Mouse (Mus musculus): Measurements from ENCODE around the gene Jak1. TPM values are rescaled to one million over a fixed set of nuclear protein-coding genes. Genes with fewer than 3 reads are reported as not detected.
"Not testable (repeated sequence)": the region's sequence is repeated elsewhere in the genome, so short reads cannot be mapped to it uniquely, and the experiment has no call there.

The Jak1 gene
- polyA plus RNA-seq, 1 experiment from 2014 or later: 53.9 TPM

DNA sequence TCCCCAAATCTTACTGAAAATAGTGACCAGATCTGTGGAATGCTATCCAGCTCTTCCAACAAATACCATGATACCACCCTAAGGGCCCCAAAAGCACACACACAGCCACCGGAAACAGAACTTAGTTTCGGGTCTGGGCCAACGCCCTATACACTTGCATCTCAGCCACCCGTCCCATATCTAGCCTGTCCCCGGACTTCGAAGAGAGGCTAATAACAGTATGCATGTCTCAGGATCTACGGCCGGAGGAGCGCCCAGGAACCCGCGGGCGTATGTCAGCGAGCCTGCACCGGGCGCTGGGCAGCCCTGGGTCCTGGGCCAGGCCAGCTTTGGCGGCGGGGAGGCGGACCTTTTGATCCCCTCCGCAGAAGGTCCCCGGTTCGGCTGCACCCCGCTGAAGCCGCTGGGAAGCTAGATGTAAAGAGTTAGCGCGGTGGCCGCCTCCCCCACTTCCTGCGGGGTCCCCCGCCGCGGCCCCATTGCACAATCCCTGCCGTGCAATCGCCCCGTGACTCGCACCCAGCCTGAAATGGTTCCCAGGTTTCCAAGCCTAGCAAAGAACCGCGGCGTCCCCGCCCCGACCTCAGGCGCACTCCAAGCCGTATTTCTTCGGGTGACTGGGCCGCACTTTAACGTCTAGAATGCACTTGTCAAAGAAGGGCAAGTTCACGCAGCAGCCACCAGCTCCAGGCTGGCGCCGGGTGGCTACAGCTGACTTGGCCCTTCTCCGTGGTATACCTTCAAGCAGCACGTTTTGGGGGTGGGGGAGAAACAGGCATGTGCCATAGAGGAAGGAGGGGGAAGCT, 27.9 kb upstream of the Jak1 start:
- DNase-seq (ENCODE audit: low spot score): peak; percentile 68
- under 1% methylated on average over 49 of the region's 49 CpGs for WGBS
- H3K9me3 ChIP-seq (replicated peaks): no peaks in the 10 kb centered on the region
- no peaks in the 10 kb centered on the region for H3K36me3 ChIP-seq
- H3K4me1 ChIP-seq: peaks cover 24% of the 10 kb centered on the region
- H3K4me3 ChIP-seq: peak overlapping the region; percentile 54
- H3K27me3 ChIP-seq (ENCODE audit: low read depth, poor library complexity, severe bottlenecking): peaks cover 53% of the 10 kb centered on the region
- peak overlapping the region; percentile 83 for H3K27ac ChIP-seq

DNA sequence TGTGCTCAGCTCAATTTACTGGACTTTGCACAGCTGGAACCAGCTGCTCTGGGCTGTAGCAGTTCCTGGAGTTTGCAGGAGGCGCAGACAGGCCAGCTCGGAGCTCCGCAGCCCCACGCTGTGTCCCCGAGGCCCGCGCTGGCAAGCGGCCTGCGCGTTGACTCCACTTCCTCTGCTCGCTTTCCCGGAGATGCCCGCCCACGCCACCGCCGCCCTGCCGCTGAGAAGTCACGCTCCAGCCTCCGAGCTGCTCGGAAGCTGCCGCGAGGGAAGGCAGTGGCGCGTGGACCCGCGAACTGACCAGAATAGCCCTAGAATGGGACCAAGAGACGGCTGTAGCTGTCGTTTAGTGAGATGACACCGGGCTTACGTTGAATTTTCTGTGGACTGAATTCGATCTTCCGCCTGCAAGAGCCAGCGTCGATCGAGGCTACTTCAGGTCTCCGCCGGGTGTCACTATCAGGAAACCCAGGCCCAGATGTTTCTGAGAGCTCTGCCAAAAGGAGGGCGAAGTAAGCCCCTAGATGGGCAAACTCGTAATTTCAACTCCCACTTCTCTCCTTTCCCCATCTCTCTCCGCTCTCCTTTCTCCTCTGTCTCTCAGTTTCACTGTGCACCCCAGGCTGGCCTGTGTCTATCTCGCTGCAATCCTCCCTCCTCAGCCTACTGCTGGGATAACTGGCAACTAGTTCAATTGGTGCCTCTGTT, 27.1 kb upstream of the Jak1 start:
- Histone ChIP-seq H3K27me3 (ENCODE audit: low read depth, poor library complexity, severe bottlenecking) (peaks cover 53% of the 10 kb centered on the region), H3K27ac (peak overlapping the region; percentile 83), H3K9me3 (replicated peaks) (no peaks in the 10 kb centered on the region), H3K36me3 (no peaks in the 10 kb centered on the region), H3K4me1 (peaks cover 24% of the 10 kb centered on the region), H3K4me3 (peak overlapping the region; percentile 54)
- peak; percentile 78 for DNase-seq (ENCODE audit: low spot score)
- WGBS: 2% methylated on average over 41 of the region's 41 CpGs

DNA sequence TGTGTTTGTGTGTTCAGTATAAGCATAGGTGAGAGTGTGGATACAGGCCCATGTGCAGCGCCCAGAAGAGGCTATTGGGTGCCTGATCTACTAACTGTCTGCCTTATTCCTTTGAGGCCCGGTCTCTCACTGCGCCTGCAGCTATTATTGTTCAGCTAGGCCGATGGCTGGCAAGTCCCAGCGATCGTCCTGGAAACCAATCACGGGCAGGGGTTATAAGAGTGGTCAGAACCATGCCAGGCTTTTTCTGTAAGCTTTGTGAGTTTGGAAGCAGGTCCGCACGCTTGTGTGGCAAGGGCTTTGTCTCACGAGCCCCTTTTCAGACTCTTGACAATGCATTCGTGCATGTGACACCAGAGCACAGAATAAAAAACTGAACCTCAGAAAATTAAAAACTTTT, 23.2 kb upstream of the Jak1 start:
- WGBS: 86% methylated on average over 11 of the region's 11 CpGs
- H3K36me3 ChIP-seq: no peaks in the 10 kb centered on the region
- no peak overlapping the region for H3K27ac ChIP-seq
- no peak overlapping the region for H3K4me3 ChIP-seq
- peaks cover 38% of the 10 kb centered on the region for H3K27me3 ChIP-seq (ENCODE audit: low read depth, poor library complexity, severe bottlenecking)
- H3K9me3 ChIP-seq (replicated peaks): no peaks in the 10 kb centered on the region
- H3K4me1 ChIP-seq: peaks cover 22% of the 10 kb centered on the region
- no peak for DNase-seq (ENCODE audit: low spot score)

DNA sequence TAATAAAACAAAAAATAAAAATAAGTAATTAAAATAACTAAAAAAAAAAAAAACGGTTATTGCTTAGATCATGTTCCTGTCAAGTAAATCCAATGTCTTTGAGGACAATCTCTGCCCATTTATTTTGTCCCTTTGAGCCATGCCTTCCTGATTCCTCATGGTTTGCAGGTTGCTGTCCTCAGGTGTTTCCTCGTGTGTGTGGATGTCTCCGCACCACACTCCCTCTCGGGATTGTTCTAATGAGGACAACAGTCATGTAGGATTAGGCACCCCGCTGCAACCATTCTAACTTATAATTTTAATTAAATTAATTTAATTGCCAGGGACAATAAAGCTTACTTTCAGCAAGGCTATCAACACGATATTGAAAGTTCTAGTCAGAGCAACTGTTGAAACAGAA, 21.5 kb upstream of the Jak1 start:
- 84% methylated on average over 6 of the region's 6 CpGs for WGBS
- no peaks in the 10 kb centered on the region for H3K9me3 ChIP-seq (replicated peaks)
- no peak overlapping the region for H3K4me3 ChIP-seq

DNA sequence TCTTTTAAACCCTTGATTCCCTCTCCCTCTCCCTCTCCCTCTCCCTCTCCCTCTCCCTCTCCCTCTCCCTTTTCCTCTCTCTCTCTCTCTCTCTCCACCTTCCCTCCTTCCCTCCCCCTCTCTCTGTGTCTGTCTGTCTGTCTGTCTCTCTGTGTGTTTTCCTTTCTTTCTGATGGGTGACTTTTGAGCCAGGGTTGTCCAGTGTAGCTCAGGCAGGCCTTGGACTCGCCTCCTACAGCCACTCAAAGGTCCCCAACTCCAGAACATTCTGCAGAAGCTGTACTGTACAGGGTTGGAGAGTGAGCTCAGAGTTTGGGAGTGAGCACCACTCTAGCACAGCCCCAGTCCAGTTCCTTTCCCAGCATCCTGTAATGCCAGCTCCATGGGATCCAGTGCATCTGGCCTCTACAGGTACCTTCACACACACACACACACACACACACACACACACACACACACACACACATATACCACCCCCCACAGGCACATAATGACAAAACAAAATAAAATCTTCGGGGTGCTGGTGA, 20.9 kb upstream of the Jak1 start:
- no peak overlapping the region for H3K4me3 ChIP-seq
- WGBS: 67% methylated on average over 2 of the region's 2 CpGs

More for the DNA sequence above, 21.5 kb upstream of the Jak1 start:
- Histone ChIP-seq H3K27ac (no peak overlapping the region), H3K27me3 (ENCODE audit: low read depth, poor library complexity, severe bottlenecking) (peaks cover 24% of the 10 kb centered on the region), H3K4me1 (peaks cover 6% of the 10 kb centered on the region; the same call in 1 of the 2 replicates), H3K36me3 (no peaks in the 10 kb centered on the region)
- no peak for DNase-seq (ENCODE audit: low spot score)

DNA sequence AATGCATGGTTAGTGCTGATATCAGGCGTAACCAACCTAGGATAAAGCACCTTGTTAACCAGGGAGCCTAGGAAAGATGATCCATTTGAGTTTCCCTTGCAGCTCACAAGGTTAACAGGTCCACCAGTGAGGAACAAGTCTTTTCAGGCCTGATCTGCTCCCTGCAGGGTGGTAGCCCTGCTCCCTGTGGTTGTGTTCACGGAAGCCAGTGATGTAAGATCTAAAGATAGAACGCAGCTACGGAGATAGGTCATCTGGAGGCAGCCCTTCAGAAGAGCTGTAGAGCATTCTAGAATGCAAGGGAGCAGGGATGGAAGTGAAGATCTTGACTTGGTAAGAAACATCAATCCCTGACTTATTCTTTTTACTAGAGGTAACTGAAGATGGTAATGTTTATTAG, 18.9 kb upstream of the Jak1 start:
- Histone ChIP-seq H3K27ac (no peak overlapping the region), H3K4me1 (peaks cover 12% of the 10 kb centered on the region), H3K36me3 (no peaks in the 10 kb centered on the region), H3K4me3 (no peak overlapping the region), H3K27me3 (ENCODE audit: low read depth, poor library complexity, severe bottlenecking) (0 out of 2 replicates have a peak, but pooled peaks cover 2% of the 10 kb centered on the region), H3K9me3 (replicated peaks) (no peaks in the 10 kb centered on the region)
- WGBS: 86% methylated on average over 4 of the region's 4 CpGs
- no peak for DNase-seq (ENCODE audit: low spot score)

More for the DNA sequence above, 20.9 kb upstream of the Jak1 start:
- H3K27me3 ChIP-seq (ENCODE audit: low read depth, poor library complexity, severe bottlenecking): peaks cover 20% of the 10 kb centered on the region
- H3K36me3 ChIP-seq: no peaks in the 10 kb centered on the region
- peaks cover 5% of the 10 kb centered on the region; the same call in 1 of the 2 replicates for H3K4me1 ChIP-seq
- no peaks in the 10 kb centered on the region for H3K9me3 ChIP-seq (replicated peaks)
- DNase-seq (ENCODE audit: low spot score): no peak
- H3K27ac ChIP-seq: no peak overlapping the region

DNA sequence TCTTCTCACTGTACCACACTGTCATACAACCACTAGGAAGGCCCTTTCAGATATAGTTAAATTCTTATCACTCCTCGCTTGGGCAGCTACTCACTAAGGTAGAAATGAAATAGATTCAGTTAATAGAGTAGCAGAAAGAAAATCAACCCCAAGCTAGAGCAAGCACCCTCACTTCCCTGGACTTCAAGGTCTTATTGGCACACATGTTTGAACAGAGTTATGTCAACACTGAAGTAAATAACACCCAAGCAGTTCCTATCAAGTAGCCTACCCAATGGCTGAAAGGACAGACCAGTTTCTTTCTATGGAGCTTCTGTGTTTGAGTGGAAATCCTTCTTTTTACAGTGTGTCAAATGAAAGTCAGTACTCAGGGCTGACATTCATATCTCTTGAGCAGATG, 17.2 kb upstream of the Jak1 start:
- H3K9me3 ChIP-seq (replicated peaks): no peaks in the 10 kb centered on the region
- no peaks in the 10 kb centered on the region for H3K27me3 ChIP-seq (ENCODE audit: low read depth, poor library complexity, severe bottlenecking)
- 83% methylated on average over 1 of the region's 1 CpGs for WGBS
- H3K4me1 ChIP-seq: peaks cover 12% of the 10 kb centered on the region
- DNase-seq (ENCODE audit: low spot score): no peak
- H3K36me3 ChIP-seq: no peaks in the 10 kb centered on the region
- no peak overlapping the region for H3K27ac ChIP-seq
- no peak overlapping the region for H3K4me3 ChIP-seq

DNA sequence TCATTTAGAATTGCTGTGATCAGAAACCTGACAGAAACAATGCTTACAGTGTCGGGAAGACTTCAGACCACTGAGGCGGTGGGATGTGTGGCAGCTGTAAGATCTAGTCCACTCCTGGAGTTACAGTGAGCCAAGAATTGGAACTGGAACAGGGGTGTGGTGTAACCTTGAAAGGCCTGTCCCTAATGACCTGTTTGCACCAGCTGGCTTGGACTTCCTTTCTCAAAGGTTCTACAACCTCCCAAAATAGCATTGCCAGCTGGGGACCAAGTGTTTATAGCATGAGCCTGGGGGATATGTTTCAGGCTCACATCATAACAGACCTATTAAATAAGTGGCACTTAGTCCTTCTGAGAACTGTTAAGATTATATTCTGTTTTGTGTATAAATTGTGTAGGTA, 15.0 kb upstream of the Jak1 start:
- H3K4me3 ChIP-seq: no peak overlapping the region
- H3K4me1 ChIP-seq: peaks cover 10% of the 10 kb centered on the region
- H3K36me3 ChIP-seq: no peaks in the 10 kb centered on the region
- no peak overlapping the region for H3K27ac ChIP-seq
- WGBS: 84% methylated on average over 2 of the region's 2 CpGs
- no peaks in the 10 kb centered on the region for H3K27me3 ChIP-seq (ENCODE audit: low read depth, poor library complexity, severe bottlenecking)
- no peaks in the 10 kb centered on the region for H3K9me3 ChIP-seq (replicated peaks)
- no peak for DNase-seq (ENCODE audit: low spot score)

DNA sequence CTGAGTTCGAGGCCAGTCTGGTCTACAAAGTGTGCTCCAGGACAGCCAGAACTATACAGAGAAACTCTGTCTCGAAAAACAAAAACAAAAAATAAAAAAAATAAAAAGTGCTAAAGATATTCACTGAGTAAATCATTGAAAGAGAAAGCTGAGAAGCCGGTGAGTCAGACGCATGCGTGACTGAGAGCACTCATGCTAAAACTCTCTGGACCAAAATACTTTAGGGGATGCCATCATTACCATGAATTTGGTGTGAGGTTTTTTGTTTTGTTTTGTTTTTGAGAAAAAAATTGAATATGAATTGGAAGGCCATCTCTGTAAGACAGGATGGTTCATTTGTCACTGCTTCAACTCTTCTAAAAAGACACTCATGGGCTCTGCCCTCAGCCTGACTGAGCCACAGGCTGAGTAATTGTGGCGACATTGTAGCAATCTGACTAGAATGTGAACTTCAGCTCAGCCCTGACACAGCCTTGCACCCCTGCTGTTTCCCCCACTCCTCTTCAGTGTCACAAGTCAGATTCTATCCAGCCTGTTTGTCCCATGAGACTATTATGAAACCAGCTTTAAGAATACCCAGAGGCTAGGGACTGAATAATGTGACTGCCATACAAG, 11.5 kb upstream of the Jak1 start:
- Histone ChIP-seq H3K36me3 (no peaks in the 10 kb centered on the region), H3K9me3 (replicated peaks) (no peaks in the 10 kb centered on the region), H3K27me3 (ENCODE audit: low read depth, poor library complexity, severe bottlenecking) (no peaks in the 10 kb centered on the region), H3K4me3 (no peak overlapping the region), H3K4me1 (peaks cover 10% of the 10 kb centered on the region), H3K27ac (no peak overlapping the region)
- DNase-seq (ENCODE audit: low spot score): no peak
- WGBS: 90% methylated on average over 6 of the region's 6 CpGs

DNA sequence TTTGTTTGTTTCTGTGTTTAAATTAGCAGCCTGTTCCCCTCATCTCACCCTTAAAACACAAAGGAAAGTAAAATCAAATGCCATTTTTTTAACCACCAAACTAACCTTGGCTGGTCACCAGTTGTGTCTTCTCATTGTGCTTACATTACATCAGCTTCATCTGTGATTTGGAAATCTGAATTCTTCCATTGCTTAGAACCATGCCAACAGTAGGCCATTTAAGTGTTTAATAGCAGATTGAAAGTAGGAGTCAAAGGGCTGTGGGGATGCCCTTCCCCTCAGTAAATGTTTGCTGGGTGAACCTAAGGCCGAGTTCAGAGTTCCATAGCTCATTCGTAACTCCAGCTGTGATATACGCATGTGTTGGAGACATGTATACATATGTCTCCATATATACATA, 10.8 kb upstream of the Jak1 start:
- Histone ChIP-seq H3K36me3 (no peaks in the 10 kb centered on the region), H3K4me1 (peaks cover 7% of the 10 kb centered on the region), H3K4me3 (no peak overlapping the region), H3K27ac (no peak overlapping the region), H3K9me3 (replicated peaks) (no peaks in the 10 kb centered on the region), H3K27me3 (ENCODE audit: low read depth, poor library complexity, severe bottlenecking) (no peaks in the 10 kb centered on the region)
- 92% methylated on average over 3 of the region's 3 CpGs for WGBS
- DNase-seq (ENCODE audit: low spot score): no peak

DNA sequence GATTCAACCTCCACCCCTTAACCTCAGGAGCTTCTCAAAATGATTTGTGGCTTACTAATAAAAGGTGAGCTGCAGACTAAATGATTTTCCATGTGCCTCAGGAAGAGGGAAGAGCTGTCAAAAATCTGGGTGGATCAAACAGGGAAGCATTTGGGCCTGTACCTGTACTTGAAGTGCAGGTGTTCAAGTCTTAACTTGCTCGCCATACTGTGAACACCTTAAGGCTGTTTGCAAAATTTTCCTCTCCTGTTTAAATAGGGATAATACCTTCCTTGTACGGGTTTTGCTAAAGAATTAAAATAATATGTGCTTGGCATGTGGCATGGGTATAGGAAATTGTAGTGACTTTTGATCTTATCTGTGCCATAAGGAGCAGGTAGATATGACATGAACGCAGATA, 5.7 kb upstream of the Jak1 start:
- Histone ChIP-seq H3K4me1 (no peaks in the 10 kb centered on the region), H3K27me3 (ENCODE audit: low read depth, poor library complexity, severe bottlenecking) (no peaks in the 10 kb centered on the region)
- 84% methylated on average over 3 of the region's 3 CpGs for WGBS

DNA sequence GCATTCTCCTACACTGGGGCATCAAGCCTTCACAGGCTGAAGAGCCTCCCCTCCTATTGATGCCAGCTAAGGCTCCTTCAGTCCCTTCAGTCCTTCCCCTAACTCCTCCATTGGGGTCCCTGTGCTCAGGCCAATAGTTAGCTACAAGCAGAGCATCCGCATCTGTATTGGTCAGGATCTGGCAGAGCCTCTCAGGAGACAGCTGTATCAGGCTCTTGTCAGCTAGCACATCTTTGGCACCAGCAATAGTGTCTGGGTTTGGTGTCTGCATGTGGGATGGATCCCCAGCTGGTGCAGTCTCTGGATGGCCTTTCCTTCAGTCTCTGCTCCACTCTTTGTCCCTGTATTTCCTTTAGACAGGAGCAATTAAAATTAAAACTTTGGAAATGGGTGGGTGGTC, 3.4 kb upstream of the Jak1 start:
- not testable (repeated sequence) for H3K36me3 ChIP-seq; H3K27me3 ChIP-seq (ENCODE audit: low read depth, poor library complexity, severe bottlenecking); H3K27ac ChIP-seq; H3K9me3 ChIP-seq (replicated peaks); H3K4me1 ChIP-seq; H3K4me3 ChIP-seq; DNase-seq (ENCODE audit: low spot score)
- 73% methylated on average over 1 of the region's 1 CpGs for WGBS

More for the DNA sequence above, 5.7 kb upstream of the Jak1 start:
- H3K27ac ChIP-seq: no peak overlapping the region
- no peak for DNase-seq (ENCODE audit: low spot score)
- no peak overlapping the region for H3K4me3 ChIP-seq
- H3K9me3 ChIP-seq (replicated peaks): no peaks in the 10 kb centered on the region
- no peaks in the 10 kb centered on the region for H3K36me3 ChIP-seq

DNA sequence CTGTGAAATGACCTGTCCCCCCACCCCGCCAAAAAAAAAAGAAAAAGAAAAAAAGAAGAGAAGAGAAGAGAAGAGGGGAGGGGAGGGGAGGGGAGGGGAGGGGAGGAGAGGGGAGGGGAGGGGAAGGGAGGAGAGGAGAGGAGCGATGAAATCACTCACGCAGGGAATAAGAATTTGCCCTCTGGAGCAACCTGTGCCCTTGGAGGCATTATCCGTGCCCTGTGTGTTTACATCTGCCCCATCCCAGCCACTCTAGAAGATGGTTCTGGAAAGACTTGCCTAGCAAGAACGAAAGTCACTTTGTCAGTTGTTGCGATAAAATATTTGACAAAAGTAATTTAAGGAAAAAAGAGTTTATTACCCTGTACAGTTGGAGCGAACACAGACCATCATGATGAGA, 441 bp upstream of the Jak1 start:
- no peaks in the 10 kb centered on the region for H3K36me3 ChIP-seq
- no peak for DNase-seq (ENCODE audit: low spot score)
- peak overlapping the region; percentile 85 for H3K4me3 ChIP-seq
- peaks cover 5% of the 10 kb centered on the region; the same call in 1 of the 2 replicates for H3K4me1 ChIP-seq
- 0 out of 2 replicates have a peak overlapping the region, but pooled peaks have one; percentile 89 for H3K27ac ChIP-seq
- no peaks in the 10 kb centered on the region for H3K9me3 ChIP-seq (replicated peaks)
- 28% methylated on average over 7 of the region's 7 CpGs for WGBS
- no peaks in the 10 kb centered on the region for H3K27me3 ChIP-seq (ENCODE audit: low read depth, poor library complexity, severe bottlenecking)
